Mouse (Mus musculus): ENCODE results near the gene Art3.
A peak's percentile ranks its signal among the peaks of the same experiment; 100 is the strongest.

The Art3 gene

DNA sequence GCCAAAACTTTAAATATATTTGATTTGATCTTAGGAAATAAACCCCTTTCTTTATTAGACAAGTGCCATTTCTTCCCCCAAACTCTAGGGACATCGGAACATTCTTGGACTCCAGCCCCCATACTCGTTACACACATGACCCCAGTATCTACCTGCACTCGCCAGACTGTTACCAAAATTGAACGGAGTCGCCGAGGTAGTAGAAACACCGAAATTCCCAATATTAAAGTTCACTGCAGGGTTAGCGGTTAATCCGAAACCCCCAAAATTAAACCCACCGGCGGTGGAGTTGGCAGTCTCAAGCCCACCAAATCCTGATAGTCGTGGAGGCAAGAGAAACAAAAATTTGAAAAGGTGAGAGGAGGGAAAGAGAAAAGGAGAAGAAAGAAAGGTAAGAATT lies 102.4 kb downstream of the Art3 start:
- DNase-seq: no peak

DNA sequence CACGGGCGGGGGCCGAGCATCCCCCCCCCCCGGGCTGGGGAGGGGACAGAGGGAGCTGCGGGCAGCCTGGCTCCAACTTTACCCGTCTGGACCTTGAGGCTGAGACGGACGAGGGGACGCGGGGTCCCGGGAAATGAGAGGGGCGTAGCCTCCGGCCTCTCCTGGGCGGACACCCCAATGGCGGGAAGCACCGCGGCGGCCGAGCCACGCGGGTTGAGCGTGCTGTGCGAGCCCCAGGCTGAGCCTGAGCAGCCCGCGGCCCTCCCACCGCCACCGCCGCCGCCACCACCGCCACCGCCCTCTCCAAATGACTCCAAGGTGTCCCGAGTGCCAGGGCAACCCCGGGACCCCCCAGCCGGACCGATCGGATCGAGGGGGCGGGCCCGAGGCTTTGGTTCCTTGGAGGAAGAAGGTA lies 103.0 kb downstream of the Art3 start:
- peak; percentile 44 for DNase-seq

DNA sequence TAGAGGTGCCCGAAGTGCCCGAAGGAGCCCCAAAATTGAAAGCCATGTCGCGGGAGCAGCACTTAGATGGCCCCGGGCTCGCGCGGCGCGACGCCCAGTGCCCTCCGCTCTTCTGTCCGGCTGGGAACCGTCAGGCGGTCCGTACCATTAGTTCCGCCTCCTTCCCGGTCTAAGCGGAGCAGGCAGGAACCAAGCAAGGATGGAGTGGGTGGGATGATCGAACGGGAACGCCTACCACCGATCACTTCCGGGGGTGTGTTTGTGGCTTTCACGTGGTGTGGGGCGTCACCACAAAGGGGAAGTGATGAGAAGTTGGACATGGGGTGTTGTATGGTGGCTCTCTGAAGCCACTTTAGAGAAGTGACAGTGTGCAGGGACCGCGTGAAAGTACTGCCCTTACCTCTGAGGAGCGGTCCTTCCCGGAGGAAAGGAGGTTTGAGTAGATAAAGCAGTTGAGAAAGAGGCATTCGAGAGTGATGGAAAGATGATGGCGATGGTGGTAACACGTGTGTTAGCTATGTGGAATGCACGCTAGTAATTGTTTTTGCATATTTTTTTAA lies 103.5 kb downstream of the Art3 start, which contains the start of gene Nup54:
Gene Nup54 (minus strand): TSS at position 195 of the 560 bp plus-strand sequence.
- DNase-seq: peak; percentile 90

DNA sequence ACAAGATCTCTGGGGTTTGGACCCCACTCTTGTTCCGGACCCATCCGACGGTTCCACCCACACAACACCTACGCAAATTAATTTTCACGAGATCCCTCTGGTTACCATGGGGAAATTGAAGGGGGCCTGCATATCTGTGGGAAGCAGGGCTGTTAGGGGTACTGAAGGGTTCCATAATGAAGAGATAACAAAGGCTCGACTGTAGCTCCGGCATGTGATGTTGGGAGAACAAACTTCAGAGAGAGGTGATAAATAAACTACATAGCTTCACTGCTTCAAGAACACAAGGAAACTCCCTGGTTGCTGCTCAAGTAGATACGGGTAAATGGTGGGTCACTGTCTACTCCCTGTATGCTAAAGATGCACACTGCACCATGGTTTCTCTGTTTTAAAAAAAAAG lies 106.9 kb downstream of the Art3 start:
- no peak for DNase-seq

DNA sequence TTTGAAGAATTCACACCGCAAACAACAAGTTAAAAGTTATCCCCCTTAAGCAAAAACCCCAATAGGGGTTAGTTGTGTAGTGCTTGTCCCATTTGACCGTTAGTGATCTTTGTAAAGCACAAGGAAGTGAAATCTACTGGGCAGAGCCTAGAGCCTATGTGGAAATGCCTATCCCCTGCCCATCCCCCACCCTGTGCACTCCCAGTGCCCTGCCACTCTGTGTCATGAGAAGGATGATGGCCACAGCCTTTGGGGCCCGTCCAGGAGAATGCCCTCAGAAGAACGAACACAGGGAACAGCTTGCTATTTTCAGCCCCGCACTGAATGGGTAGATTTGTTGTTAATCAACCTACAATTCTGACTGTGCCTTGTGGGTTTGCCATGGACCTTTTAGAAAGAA lies 109.9 kb downstream of the Art3 start:
- DNase-seq: peak; percentile 32

DNA sequence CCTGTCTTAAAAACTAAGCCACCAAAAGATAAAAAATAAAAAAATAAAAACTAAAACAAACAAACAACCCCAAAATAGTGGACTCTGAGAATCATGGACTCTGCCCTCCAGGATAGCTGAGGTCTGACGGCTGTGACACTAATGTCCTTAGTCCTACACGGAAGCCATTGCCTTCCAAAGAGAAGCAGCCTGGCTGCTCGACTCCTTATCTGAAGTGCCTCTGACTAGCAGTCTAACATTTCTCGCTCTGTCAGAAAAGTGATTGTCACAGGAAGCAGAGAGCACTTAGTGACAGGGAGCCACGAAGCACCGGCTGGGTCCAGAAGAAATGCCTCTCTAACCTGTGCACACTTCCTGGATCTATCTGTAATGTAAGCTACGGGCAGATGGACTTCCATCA lies 111.3 kb downstream of the Art3 start:
- DNase-seq: no peak

DNA sequence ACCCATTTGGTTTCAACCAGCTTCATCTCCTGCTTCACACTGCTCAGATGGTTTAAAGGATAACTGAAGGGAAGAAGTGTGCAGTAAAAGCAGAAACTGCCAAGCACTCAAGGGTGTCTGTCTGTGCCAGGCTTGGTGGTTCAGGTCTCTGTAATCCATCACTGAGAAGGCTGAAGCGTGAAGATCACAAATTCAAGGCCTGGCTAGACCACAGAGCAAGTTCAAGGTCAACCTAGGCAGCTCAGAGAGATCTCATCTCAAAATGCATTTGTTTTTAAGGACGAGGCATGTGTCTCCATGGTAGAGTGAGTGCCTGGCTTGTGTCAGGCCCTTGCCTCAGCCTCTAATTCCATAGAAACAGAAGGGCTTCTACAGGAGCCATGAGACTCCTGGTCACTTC lies 113.4 kb downstream of the Art3 start:
- no peak for DNase-seq

DNA sequence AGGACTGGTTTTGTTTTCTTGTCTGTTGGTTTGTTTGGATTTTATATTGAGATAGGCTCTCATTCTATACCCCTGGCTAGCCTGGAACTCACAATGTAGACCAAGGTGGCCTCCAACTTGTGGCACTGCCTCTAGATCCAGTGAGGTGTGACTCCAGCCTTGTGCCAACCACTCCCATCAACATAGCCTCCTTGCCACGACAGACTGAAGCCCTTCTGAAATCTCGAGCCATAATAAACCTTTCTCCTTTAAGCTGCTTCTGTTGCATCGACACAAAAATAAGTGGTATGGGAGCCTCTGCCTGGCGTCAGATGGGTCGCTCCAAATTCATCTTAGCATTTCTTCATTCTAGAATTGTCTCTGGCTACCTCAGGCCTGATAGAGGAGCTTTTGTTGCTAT lies 115.1 kb downstream of the Art3 start:
- DNase-seq: no peak

GRCm38 (mm10) chr5:92452876-92453275 lies 121.2 kb downstream of the Art3 start:
- no peak for DNase-seq

GRCm38 (mm10) chr5:92457410-92457809 lies 125.8 kb downstream of the Art3 start:
- DNase-seq: no peak

DNA sequence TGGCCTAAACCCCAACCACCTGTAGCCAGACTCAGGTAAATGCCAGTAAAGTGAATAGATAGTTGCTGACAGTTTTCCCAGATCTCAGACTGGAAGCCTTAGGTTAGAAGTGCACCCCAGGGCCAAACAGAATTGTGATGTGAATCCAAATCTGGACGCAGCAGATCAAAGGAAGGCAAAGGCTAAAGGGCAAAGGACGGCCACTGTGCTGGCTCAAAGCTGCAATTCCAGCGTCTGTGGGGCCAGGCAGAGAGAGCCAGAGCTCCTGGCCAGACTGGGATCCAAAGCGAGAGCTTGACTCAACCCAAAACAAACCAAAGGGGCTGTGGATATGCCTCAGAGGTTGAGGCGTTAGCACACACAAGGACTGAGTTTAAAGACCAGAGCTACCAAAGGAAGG lies 127.1 kb downstream of the Art3 start:
- no peak for DNase-seq

GRCm38 (mm10) chr5:92461321-92461720 lies 129.7 kb downstream of the Art3 start:
- DNase-seq: peak; percentile 55
